ENCODE assay signal across 24 mouse cellular contexts in the genomic region with DNA sequence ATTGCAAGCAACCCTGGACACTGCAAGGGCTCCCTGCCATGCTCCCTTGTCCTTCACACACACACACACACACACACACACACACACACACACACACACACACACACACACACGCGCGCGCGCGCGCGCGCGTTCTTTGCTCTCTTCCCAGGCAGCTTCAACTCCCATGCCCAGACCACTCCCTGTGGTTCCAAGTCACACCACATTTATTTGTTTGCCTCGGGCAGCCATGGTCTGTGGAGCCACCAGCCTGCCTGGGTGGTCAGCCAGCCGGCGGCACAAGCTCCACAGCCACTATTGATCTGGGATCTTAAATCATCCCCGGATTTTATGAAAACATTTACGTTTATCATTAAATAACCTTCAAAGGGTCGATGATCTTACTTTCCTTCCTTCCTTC.
"Had no signal": no experiment of that assay in that cellular context is flagged by ENCODE, and none has a peak within 500 bp of the region (broad histone marks: within the 10 kb centered on the region; RNA-seq: fewer than 3 reads in every experiment).

No protein-coding gene starts in this region.

- H3K4me3 ChIP-seq: limb, embryonic 13.5 days; liver, embryonic 12.5 days; liver, embryonic 15.5 days; megakaryocyte, embryonic 14.5 days; neural tube, embryonic 12.5 days; neural tube, embryonic 15.5 days had no signal

- H3K4me2 ChIP-seq: limb, embryonic 13.5 days; liver, embryonic 12.5 days; liver, embryonic 15.5 days; midbrain, embryonic 11.5 days; neural tube, embryonic 12.5 days; neural tube, embryonic 15.5 days had no signal

- ATAC-seq: intestine, embryonic 16.5 days; liver, embryonic 12.5 days; lung, postnatal 0 days; midbrain, embryonic 16.5 days had no signal

- H3K4me1 ChIP-seq: liver, embryonic 12.5 days; liver, embryonic 15.5 days; megakaryocyte, embryonic 14.5 days had no signal

- H3K36me3 ChIP-seq: limb, embryonic 13.5 days; liver, embryonic 12.5 days; liver, embryonic 15.5 days; neural tube, embryonic 12.5 days; neural tube, embryonic 15.5 days had no signal

- H3K9ac ChIP-seq: limb, embryonic 13.5 days; liver, embryonic 12.5 days; liver, embryonic 15.5 days; neural tube, embryonic 12.5 days; neural tube, embryonic 15.5 days had no signal

- H3K9me3 ChIP-seq: limb, embryonic 13.5 days; liver, embryonic 12.5 days; liver, embryonic 15.5 days; neural tube, embryonic 12.5 days; neural tube, embryonic 15.5 days had no signal

- H3K27me3 ChIP-seq: neural tube, embryonic 12.5 days; neural tube, embryonic 15.5 days had no signal

- H3K27ac ChIP-seq: limb, embryonic 13.5 days; liver, embryonic 12.5 days; liver, embryonic 15.5 days; macrophage; neural tube, embryonic 12.5 days; neural tube, embryonic 15.5 days; stomach, postnatal 0 days had no signal

- DNase-seq: kidney, adult 18-20 months; kidney, adult 9 months; kidney, postnatal 14 days; kidney, postnatal 4 days; liver; lung, adult 18-20 months; right cerebral cortex, adult 18-20 months; right cerebral cortex, postnatal 14 days; right cerebral cortex, postnatal 4 days; thymus, adult 2 months; thymus, postnatal 14 days; thymus, postnatal 4 days had no signal
